Mouse (Mus musculus): ENCODE data around the gene Fmo9. TPM values are rescaled to one million over a fixed set of nuclear protein-coding genes. Genes with fewer than 3 reads are reported as not detected.

Fmo9 gene
- not detected for total RNA-seq (2021)
- long read RNA-seq, experiment 1 = 0 reads
- long read RNA-seq, experiment 2 = 0 reads

DNA sequence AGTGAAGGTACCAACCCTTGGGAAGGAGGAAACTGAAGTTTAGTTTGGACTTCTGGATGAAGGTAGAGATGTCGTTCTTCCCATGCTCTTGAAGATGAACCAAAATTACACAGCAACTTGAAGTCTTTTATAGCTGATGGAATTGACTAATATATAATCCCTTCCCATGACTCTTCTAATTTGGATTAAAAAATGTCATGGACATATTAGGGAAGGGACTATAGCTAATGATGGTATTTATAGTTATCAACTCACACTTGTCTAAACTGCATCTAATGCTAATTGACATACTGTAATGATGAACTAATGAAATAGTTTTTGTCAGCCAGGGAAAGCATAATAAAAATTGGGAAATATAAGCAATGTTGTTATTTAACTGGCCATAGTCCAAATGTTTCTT, at the start of gene Fmo9:
Fmo9 (minus strand) TSS at position 101 of the 400 bp plus-strand sequence.
- intact Hi-C loops (cut with DNase I; ENCODE audit: low total_unique reads) = no loop called here
- DNase-seq = no peak

GRCm38 (mm10) chr1:166730886-166731285, 49.2 kb upstream of the Fmo9 start:
- no peak for DNase-seq
- intact Hi-C loops (cut with DNase I; ENCODE audit: low total_unique reads) = no loop called here

DNA sequence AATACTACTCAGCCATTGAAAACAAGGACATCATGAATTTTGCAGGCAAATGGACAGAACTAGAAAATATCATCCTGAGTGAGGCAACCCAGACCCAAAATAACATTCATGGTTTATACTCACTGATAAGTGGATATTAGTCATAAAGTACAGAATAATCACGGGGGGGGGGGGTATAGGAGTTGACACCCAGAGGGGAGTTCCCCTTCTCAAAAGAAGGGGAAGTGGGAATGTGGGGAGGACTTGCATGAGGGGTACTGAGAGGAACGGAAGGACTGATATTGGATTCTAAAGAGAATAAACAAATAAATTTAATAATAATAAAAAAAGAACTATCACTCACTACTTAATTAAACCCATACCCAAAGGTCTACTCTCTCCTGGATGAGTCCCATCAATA, 48.6 kb upstream of the Fmo9 start:
- intact Hi-C loops (cut with DNase I; ENCODE audit: low total_unique reads) = no loop called here
- no peak for DNase-seq

DNA sequence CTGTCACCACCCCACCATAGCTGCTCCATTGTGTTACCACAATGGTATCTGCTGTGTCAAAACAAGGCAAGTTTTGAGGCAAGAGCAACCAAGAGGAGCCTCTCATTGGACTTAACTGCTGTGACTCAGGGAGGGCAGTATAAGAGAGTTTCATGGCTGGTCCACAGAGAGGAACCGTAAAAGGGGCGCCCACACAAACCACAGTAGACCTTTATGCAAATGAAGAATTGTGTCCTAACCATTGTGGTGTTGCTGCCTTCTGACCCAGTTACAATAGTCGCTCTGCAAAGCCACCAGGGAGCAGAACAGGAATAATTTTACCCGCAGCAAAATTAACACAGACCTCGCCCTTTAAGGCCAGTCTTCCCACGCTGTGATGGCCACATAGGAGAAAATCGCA, 29.2 kb upstream of the Fmo9 start:
- intact Hi-C loops (cut with DNase I; ENCODE audit: low total_unique reads) = no loop called here
- DNase-seq = no peak

DNA sequence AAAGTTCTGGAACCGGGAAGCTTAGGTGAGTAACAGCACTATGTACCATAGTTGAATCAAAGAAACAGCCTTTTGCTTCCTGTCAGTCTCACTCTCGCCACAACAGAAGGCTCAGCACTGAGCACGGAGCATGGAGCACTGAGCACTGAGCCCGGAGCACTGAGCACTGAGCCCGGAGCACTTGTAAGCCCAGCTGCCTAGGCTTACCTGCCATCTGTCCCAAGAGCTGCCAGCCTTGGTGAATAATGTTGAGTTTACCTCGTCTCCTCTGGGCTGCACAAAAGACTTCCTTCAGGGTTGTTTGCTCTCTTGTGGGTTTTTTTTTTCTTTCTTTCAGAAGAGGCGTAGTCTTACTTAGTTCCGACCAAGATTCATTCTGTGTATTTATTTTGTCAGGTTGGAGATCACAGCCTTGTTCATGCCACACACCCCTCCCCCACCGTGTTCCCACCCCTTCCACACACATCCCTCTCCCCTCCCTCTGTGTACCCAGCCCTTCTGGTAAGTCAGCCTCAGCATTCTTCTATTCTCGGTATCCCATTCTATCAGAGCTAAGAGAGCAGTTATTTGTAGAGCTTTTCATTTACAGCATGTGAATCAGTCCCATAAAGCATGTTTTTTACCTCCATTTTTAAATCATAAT, 20.7 kb upstream of the Fmo9 start:
- intact Hi-C loops (cut with DNase I; ENCODE audit: low total_unique reads) = no loop called here
- no peak for DNase-seq

GRCm38 (mm10) chr1:166669264-166669663, 12.4 kb downstream of the Fmo9 start:
- DNase-seq = no peak
- intact Hi-C loops (cut with DNase I; ENCODE audit: low total_unique reads) = no loop called here

DNA sequence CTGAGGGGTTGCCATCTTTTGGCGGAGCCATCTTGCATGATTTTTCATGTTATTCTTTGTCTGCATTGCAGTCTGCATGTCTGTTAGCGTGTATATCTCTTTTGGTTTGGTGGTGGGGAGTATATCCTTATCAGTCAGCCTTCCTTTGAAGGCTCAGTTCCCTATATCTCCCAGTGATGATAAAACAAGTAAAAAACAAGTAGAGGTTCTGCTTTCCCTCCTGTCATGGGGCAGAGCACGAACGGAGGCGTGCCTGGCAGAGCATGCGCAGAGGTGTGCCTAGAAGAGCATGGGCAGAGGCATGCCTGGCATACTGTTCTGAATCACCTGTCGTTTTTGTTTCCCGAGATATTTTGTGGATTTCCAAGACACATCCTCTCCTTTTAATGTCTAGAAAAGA, 20.8 kb downstream of the Fmo9 start:
- no peak for DNase-seq
- intact Hi-C loops (cut with DNase I; ENCODE audit: low total_unique reads) = no loop called here

DNA sequence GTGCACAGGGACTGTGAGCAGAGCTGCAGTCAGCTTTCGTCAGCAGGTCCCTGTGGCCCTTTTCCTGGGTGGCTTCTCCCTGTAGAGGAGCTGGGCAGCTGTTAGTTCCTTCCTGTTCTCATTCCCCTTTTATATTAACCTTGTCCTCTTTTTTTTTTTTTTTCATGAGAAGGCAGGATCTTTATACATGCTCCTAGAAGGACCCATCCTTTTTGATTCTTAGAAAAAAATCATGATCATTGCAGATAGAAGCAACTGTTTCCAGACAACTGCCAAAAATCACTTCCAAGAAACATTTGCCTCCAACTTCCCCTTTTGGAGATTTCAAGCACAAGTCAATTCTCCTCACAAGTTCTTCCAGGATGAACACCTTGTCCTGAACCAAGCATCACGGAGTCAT, 34.1 kb downstream of the Fmo9 start, which contains the start of gene Gm4847:
Gm4847 (minus strand) TSS at position 101 of the 400 bp plus-strand sequence.
- intact Hi-C loops (cut with DNase I; ENCODE audit: low total_unique reads) = no loop called here
- DNase-seq = no peak

Small RNAs within 50 kb of the gene (microRNA-seq; reads per million reads assigned to microRNA genes)
- gene Gm22992 = 0 reads per million in 2 experiments

Other genes starting within 250 kb of the Fmo9 start
- not detected for gene Gm4846, start 184.3 kb downstream of the Fmo9 start, total RNA-seq (2021)
- gene Gm4847, start 34.2 kb downstream of the Fmo9 start, total RNA-seq (2021) = not detected